Mouse (Mus musculus) heart, postnatal 14 days (tissue): ENCODE results near the gene Entpd1. TPM values are rescaled to one million over a fixed set of nuclear protein-coding genes. Genes with fewer than 3 reads are reported as not detected.
"Not testable (repeated sequence)": the region's sequence is repeated elsewhere in the genome, so short reads cannot be mapped to it uniquely, and the experiment has no call there.

ENCODE experiments used
- DNase-seq, 2 experiments: peaks; one replicate each; pipeline ENCODE4 v3.0.0; 2021 to 2022
- intact Hi-C: fragments of 180-260 bp; cut with DNase I; formaldehyde crosslinking; loops from one replicate; pipeline ENCODE4 v1.15.1; 2025
- total RNA-seq, 2 experiments: library from RNA; stranded (reverse); gene quantifications; 2 replicates each; pipeline ENCODE4 v1.2.3; 2021

Gene Entpd1
- total RNA-seq, 2 experiments from 2014 or later = 34.5 to 40.2 TPM

DNA sequence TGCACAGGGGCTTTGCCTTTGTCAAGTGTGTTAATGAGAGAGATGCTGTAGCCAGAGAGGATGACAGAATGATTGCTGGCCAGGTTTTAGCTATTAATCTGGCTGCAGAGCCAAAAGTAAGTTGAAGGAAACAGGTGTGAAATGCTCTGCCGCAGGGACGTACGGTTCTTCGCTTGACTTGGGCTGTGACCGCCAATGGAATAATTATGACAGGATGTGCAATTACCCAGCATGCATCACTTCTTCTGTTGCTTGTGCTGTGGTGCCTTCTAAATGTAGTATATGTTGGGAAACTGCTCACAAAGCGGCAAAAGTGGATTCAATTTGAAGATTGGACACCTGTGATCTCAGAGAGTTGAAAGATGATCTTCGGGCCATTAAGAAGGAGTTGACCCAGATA is 3.9 kb downstream of the Entpd1 start:
- intact Hi-C loops = no loop called here

DNA sequence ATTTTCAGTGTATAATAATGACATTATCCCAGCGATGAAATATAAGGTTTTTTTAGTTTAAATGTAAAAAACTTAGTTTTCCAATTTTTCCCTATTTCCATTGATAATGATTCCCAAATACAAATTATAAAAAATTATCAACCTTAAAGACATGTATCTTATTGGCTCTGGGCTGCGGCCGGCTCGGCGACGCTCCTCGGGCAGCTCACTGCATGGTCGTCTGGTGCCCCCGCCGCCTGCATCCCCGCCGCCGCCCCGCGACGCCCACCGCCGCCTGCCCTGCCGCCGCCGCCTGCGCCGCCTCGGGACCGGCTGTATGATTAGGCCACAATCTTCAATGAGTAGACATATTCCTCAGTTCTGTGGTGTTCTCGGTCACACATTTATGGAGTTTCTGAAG is 9.4 kb downstream of the Entpd1 start:
- intact Hi-C loops, DNase-seq: not testable (repeated sequence)

More for the DNA sequence above, 3.9 kb downstream of the Entpd1 start:
- no peak for DNase-seq

DNA sequence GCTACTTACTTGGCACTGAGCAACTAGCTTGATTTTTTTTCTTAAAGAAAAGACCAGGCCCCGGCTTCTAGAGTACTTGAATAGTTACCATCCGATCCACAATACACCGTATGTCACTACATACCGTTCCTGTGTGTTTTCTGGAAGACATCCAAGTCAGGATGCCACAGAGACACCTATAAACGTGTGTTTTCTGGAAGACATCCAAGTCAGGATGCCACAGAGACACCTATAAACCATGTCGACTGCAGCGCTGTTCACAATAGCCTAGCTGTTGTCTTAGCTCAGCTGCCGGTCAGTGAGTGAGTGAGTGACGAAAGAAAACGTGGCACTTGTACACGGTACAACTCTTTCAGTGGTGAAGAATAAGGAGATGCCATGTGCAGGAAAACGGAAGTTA is 13.8 kb downstream of the Entpd1 start:
- DNase-seq = no peak
- intact Hi-C loops = no loop called here

DNA sequence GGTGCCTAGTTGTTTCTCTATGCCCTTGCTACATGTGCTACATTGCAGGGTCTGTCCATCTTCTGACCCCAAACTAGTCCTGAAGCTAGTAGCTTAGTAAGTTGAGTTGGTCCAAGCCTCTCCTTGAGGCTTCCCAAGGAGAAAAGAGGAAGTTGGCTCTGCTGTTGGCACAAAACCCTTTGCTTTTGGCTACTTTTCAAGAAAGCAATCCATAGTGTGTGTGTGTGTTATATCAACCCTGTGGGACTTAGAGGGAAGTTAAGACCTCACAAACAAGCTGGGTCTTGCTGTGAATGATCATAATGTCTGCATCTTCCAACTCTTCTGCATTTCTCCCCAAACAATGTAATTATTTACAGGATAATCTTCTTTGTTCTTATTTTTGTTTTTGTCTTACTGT is 16.8 kb downstream of the Entpd1 start:
- DNase-seq = no peak
- intact Hi-C loops = no loop called here

DNA sequence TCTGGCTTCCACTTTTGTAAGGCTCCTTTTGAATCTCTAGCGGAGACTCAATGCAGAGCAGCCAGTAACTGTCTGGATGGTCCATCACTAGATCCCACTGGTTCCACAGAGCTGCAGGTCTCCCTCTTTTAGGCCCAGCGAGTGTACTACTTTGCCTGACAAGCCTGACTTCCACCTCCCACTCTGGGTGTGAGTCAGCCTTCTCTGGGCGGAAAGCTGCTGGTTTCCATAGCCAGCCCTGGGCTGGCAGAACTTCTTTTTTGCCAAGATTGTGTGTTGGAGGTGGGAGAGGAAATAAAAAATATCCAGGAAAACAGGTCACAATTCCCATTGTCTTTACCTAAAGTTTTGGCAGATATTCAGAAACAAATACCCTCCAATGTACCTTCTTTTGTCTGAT is 17.9 kb downstream of the Entpd1 start:
- DNase-seq = peak in 1 of 2 experiments; percentile 33
- intact Hi-C loops = loop anchor here (1.0 kb wide), 1 partner anchor 17 kb away; no protein-coding TSS in a partner anchor

DNA sequence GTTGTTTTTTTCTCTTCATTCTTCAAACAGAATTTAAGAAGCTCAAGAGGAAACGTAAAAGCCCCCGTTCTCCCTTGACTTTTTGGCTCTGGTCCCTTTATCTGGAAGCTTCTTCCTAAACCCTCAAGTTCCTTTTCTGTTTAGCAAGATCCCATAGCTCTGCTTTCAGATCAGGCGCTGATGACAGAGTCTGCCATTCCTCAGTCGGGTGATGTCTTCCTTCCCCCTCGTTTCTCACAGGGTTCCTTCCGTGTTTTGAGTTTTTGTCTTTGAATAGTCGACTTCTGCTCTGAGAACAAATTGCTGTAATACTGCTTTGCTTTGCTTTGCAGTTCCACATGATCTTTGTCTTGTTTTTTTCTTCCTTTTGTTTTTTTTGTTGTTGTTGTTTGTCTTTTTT is 18.4 kb downstream of the Entpd1 start:
- no peak for DNase-seq
- intact Hi-C loops = loop anchor here (1.0 kb wide), 1 partner anchor 17 kb away; no protein-coding TSS in a partner anchor

DNA sequence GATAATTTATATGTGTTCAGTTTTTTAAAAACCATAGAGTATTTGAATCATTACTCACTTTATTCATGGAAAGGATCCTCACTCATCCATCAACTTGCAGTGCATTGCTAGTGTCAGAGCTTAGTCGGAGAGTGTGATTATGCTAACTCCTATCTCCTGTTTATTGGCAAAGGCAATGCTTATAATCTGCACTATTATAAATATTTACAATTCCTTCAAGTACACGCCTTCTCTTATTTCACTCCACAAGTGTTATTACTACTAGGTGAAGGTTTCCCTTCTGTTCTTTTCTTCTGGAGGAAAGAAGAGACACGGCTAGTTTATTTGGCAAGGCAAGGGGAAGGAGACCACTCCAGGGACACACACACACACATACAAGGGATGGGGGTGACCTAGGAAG is 20.0 kb downstream of the Entpd1 start:
- intact Hi-C loops = no loop called here
- no peak for DNase-seq

DNA sequence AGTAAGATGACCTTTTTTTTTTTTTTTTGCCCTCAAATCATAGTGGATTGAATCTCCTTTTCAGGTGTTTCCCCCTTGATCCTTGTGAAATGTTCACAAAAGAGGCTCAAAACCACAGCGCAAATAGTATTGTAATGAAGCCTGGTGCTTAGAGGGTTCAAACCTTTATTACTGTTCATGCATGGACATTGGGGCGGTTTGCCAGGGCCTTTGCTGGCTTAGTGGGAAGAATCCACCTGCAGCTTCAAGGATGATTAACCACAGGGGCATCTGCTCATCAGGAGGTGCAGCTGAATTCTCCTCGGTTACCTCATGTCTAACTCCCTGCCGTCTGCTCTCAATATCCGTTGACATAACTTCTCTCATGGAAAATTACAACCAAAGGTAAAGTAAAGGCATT is 20.5 kb downstream of the Entpd1 start:
- intact Hi-C loops = no loop called here
- no peak for DNase-seq

DNA sequence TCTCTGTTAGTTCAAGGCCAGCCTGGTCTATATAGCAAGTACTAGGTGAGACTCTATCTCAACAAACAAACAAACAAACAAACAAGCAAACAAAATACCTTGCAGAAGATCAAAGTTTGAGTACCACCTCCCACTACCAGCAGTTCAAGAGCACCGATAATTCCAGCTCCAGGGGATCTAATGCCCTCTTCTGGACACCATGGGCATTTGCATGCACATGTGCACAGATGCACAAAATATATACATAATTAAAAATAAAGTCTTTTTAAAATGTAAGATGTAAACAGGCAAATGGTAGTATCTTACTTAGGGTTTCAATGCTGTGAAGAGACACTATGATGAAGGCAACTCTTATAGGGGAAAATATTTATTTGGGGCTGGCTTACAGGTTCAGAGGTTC is 21.0 kb downstream of the Entpd1 start:
- intact Hi-C loops = no loop called here
- DNase-seq = no peak

DNA sequence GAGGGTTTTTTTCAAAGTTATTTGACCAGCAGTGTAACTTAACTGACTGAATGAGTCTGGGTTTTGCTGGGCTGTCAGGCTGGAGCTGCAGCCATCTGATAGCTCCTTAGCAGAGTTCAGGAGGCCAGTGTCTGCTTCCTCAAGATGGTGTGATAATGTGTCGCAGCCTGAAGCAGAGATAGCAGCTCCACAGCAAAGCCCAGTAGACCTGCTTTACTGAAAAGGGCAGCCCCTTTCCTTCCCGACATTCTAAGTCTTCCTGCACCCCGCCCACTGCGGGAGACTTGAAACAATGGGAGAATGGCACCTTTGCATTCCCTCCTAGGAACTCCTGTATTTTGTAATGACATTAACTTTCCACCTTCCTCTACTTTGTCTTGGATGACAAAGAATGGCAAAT is 24.9 kb downstream of the Entpd1 start:
- intact Hi-C loops = no loop called here
- peak; percentile 25 to 42 for DNase-seq

DNA sequence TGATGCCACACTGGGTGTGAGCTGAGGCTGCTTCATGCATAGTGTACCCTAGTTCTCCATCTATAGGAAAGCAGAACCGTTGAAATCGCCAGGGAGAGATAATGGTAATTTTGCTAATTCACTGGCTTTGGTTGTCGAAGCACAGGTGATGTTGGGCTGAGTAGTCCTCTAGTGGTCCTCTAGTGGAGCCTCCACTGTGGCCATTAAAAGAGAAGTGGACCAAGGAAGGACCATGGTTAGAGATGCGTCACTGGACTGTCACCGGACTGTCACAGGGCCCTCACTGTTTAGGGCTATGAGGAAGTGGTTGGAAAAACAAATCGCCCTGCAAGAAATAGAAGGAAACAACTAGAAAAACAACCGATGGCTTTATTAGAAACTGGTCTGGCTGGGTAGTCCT is 25.4 kb downstream of the Entpd1 start:
- no peak for DNase-seq
- intact Hi-C loops = no loop called here

DNA sequence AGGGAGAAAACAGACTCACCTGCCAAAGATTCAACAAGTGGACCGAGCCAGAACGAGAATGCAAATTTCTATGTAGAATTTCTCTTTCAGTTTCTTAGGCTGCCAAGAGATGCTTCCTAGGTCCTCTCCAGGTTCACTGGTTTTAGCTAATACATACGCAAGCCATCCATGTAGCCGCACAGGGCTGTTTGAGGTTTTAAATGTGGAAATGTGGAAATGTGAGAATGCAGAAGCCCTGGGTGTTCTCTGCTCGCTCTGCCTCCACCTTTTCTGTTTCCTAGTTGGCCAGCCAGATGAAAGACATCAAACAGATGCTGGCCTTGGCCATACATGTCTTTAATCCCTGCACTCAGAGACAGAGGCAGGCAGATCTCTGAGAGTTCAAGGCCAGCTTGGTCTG is 26.4 kb downstream of the Entpd1 start:
- no peak for DNase-seq
- intact Hi-C loops = no loop called here

DNA sequence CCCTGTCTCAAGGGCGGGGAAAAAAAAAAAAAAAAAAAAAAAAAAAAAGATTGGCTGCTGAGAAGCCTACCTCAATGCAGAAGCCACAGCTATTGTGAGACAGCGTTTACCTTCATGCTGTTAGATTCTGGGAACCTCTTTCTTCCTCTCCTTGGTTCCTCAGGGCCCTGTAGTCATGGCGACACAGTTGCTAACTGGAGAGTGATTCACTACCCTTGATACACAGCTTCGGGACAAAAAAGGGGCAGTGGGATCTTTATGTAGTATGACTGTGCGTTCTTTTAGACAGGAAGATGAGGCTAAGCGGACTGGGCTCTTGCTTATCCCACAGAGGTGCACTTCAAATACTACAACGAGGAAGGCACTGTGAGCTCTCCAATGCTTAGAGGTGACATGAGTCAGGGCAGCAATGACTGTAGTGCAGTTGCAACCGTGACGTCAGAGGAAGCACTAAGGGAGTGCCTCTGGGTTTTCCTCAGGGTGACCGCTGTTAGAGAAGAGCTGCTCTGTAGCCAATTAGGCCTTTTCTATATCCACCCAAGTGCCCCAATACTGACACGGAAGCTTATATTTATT is 27.7 kb downstream of the Entpd1 start:
- intact Hi-C loops = no loop called here
- DNase-seq = no peak

DNA sequence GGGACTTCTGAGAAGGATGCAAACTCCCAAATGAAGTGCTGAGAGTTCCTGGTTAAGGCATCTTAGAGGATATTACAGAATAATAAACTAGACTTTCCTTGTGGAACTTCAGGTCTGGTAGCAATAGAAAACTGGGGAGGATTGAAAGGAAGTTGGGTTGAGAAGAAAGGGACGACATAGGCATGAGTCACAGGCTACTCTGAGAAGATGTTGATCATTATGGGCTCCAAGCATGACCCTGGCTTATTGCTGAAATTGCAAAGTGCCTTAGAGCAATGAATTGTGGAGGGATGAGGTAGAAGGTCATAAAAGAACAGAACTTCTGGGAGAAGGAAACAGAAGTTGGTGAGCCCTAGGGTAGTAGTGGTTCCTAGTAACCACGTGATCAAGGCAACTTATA is 28.6 kb downstream of the Entpd1 start:
- intact Hi-C loops = no loop called here

DNA sequence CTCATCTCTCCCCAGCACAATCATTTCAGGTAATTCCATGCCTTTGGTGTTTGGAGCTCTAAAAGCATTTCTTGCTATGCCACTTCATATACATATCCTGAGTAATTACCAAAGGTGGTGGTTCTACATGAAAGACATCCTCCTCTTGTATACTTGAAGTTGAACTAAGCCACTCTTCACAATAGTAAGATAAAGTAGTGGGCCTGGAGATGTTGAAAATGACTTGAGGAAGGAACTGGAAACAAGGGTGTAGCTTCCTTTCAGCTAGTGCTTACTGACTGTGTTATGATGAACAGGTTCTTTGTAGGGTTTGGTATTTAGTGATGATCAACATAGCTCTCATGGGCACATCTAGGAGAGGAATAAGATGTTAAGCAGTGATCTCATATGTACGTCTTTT is 31.7 kb downstream of the Entpd1 start:
- DNase-seq = no peak
- intact Hi-C loops = no loop called here

More for the DNA sequence above, 28.6 kb downstream of the Entpd1 start:
- DNase-seq = no peak

DNA sequence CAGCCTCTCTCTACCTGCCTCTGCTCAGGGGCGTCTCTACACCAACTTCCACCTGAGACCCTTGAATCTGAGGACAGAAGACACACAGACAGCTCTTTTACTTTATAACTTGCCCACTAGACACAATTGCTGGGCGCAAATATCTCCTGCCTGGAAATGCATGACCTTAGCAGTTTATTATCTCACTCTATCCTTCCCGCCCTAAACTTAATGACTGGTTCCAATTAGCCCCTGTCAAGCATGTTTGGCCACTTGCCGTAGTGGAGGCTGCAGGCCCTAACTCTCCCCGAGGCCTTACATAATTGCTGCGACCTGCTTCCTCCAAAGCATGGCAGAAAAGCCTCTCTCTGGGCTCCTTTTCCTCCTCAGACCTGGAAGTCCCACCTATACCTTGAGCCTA is 34.2 kb downstream of the Entpd1 start:
- intact Hi-C loops = no loop called here
- DNase-seq = no peak

DNA sequence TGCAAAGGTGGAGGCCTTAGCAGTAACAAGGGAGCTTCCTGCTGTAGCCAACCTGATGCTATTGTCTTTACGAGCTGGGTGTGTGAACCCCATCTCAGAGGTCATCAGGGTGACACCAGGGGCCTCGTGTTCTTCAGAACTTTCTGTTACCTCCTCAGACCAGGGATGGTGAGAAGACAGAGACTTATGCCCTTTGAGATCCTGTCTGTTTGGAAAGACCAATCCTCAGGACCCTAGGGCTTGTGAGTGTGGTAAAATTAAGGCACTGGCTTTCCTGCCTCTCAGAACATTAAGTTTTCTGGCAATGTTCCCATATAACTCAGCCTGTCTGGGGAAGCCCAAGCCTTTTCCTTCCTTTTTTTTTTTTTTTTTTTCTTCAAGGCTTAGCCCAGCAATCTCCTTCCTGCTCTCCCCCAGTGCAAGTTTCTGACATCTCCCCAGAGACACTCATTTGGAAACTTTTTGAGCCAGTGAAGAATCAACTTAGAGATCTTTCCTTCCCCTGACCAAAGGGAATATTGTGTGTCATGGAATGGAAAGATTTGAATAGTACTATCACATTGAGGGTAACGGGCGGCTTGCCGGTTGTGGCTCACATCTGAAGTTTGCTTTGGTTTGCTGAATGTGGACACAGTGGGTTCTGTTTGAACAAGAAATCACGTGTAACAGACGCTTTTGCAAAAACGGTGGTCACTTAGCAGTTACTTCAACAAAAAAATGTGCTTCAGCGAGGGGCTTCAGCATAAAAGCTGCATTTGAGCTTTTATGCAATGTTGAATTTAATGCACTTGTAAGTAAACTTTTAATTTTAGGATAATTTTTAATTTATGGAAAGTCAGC is 35.4 kb downstream of the Entpd1 start:
- intact Hi-C loops = loop anchor here (1.0 kb wide), 1 partner anchor 17 kb away; no protein-coding TSS in a partner anchor
- DNase-seq = peak; percentile 15 to 30

DNA sequence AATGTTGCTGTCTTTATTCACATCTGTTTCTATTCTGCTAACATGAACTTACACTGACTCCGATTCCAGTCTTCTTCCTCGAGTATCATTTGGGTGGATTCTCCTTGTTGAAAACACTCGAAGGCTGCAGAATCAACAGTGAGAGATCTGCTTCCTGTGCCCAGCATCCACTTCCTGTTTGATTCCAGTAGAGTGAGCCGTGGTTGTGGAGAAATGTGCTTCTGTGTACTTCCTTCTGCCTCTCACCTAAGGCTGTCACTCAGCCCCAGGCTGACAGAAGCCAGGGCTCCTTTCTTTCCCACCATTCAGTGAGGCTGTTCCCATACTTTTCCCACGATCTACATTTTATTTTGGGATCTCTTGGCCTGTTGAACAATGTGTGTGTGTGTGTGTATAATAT is 37.9 kb downstream of the Entpd1 start:
- no peak for DNase-seq
- intact Hi-C loops = no loop called here

DNA sequence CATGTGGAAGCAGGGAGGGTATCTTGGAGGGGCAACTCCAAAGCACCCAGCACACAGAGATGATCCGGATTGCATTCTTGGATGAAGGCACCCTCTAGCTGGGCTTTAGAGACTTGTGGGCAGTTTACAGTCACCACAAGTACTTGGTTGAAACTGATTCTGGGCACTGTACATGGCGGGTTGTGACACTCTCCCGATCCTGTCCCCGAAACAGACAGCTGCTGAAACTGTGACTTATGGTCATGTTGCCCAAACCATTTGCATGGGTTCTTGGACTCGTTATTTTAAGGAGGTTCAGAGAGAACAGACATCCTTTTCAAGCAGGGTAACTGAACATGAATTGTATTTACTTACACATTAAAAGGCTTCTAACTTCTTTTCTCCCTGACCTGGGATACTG is 44.0 kb downstream of the Entpd1 start:
- intact Hi-C loops = no loop called here
- DNase-seq = no peak

DNA sequence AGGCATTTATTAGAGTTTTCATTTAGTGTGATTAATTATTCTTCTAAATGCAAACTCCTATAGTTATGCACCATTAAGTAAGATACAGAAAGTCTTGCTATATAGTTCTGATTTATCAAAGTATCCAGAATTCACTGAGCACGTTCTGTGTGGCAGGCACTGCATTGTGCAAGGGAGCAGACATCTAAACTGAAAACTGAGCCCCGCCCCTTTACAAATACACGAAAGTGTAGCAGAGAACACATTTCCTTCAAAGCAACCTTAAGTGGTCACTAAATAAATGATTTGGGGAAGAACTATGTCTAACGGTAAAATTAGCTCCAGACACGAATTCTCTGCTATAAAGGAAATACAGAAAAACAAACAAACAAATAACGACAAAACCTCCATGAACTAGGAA is 46.1 kb downstream of the Entpd1 start:
- intact Hi-C loops = no loop called here
- no peak for DNase-seq

DNA sequence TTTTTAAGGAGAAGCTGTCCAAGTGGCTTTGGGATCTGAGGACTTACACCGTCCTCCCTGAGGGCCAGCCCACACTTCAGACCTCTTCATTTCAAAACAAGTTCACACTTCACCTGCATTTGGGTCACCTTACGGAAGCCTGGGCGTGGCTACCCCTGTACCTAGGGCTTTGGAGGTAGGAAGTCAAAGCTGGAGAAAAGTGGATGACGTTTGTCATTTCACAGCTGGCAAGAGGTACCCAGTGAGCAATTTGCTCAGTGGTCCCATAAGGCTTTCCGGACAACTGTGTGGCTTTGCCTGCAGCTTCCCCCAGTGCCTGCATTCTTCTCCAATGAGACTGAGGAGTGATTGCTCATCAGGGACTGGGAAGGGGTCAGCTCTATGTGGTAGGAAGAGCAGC is 46.8 kb downstream of the Entpd1 start:
- intact Hi-C loops = no loop called here
- DNase-seq = no peak
